Mouse (Mus musculus): Measurements from ENCODE around the gene Rae1. TPM values are rescaled to one million over a fixed set of nuclear protein-coding genes. Genes with fewer than 3 reads are reported as not detected.

Rae1 gene
- polyA plus RNA-seq, 1 experiment from 2014 or later, result 95.8 TPM

GRCm38 (mm10) chr2:172966480-172966879 is 33.4 kb upstream of the Rae1 start:
- no peak overlapping the region for H3K9ac ChIP-seq (ENCODE audit: low read length)
- no peak overlapping the region for H3K4me3 ChIP-seq (ENCODE audit: low read length)
- no peaks in the 10 kb centered on the region for H3K4me1 ChIP-seq (ENCODE audit: control insufficient read depth, insufficient read depth, low read length)
- H3K27ac ChIP-seq (ENCODE audit: low read length), result no peak overlapping the region
- no peak overlapping the region for H3K4me2 ChIP-seq (ENCODE audit: low read depth, low read length)
- WGBS, result 74% methylated on average over 5 of the region's 5 CpGs
- no peaks in the 10 kb centered on the region for H3K36me3 ChIP-seq (ENCODE audit: control insufficient read depth, insufficient read depth)
- no peaks in the 10 kb centered on the region for H3K27me3 ChIP-seq (ENCODE audit: control insufficient read depth, insufficient read depth, low read length)
- H3K9me3 ChIP-seq (replicated peaks; ENCODE audit: control insufficient read depth, low read length), result no peaks in the 10 kb centered on the region
- no peak for ATAC-seq (replicated peaks; ENCODE audit: extremely low read depth, insufficient read depth, low FRiP score)

GRCm38 (mm10) chr2:172971865-172972264 is 28.1 kb upstream of the Rae1 start:
- Histone ChIP-seq H3K9ac (ENCODE audit: low read length) (no peak overlapping the region), H3K4me1 (ENCODE audit: control insufficient read depth, insufficient read depth, low read length) (peaks cover 4% of the 10 kb centered on the region), H3K4me3 (ENCODE audit: low read length) (no peak overlapping the region), H3K4me2 (ENCODE audit: low read depth, low read length) (no peak overlapping the region), H3K36me3 (ENCODE audit: control insufficient read depth, insufficient read depth) (no peaks in the 10 kb centered on the region), H3K27me3 (ENCODE audit: control insufficient read depth, insufficient read depth, low read length) (0 out of 2 replicates have a peak, but pooled peaks cover 2% of the 10 kb centered on the region), H3K9me3 (replicated peaks; ENCODE audit: control insufficient read depth, low read length) (no peaks in the 10 kb centered on the region), H3K27ac (ENCODE audit: low read length) (no peak overlapping the region)
- ATAC-seq (replicated peaks; ENCODE audit: extremely low read depth, insufficient read depth, low FRiP score), result no peak
- WGBS, result 85% methylated on average over 2 of the region's 2 CpGs

- no peak overlapping the region for H3K4me2 ChIP-seq (ENCODE audit: low read depth, low read length)
- H3K27me3 ChIP-seq (ENCODE audit: control insufficient read depth, insufficient read depth, low read length), result 0 out of 2 replicates have a peak, but pooled peaks cover 2% of the 10 kb centered on the region
- peaks cover 15% of the 10 kb centered on the region for H3K4me1 ChIP-seq (ENCODE audit: control insufficient read depth, insufficient read depth, low read length)
- no peak overlapping the region for H3K9ac ChIP-seq (ENCODE audit: low read length)
- H3K27ac ChIP-seq (ENCODE audit: low read length), result no peak overlapping the region
- no peak overlapping the region for H3K4me3 ChIP-seq (ENCODE audit: low read length)
- no peaks in the 10 kb centered on the region for H3K36me3 ChIP-seq (ENCODE audit: control insufficient read depth, insufficient read depth)
- WGBS, result 23% methylated on average over 7 of the region's 7 CpGs
- no peaks in the 10 kb centered on the region for H3K9me3 ChIP-seq (replicated peaks; ENCODE audit: control insufficient read depth, low read length)
- ATAC-seq (replicated peaks; ENCODE audit: extremely low read depth, insufficient read depth, low FRiP score), result no peak
Observed at GRCm38 (mm10) chr2:172973806-172974565, 25.9 kb upstream of the Rae1 start.

- 58% methylated on average over 7 of the region's 7 CpGs for WGBS
- ATAC-seq (replicated peaks; ENCODE audit: extremely low read depth, insufficient read depth, low FRiP score), result no peak
- H3K27ac ChIP-seq (ENCODE audit: low read length), result no peak overlapping the region
- no peaks in the 10 kb centered on the region for H3K36me3 ChIP-seq (ENCODE audit: control insufficient read depth, insufficient read depth)
- 0 out of 2 replicates have a peak, but pooled peaks cover 2% of the 10 kb centered on the region for H3K27me3 ChIP-seq (ENCODE audit: control insufficient read depth, insufficient read depth, low read length)
- H3K4me2 ChIP-seq (ENCODE audit: low read depth, low read length), result no peak overlapping the region
- peaks cover 15% of the 10 kb centered on the region for H3K4me1 ChIP-seq (ENCODE audit: control insufficient read depth, insufficient read depth, low read length)
- H3K9ac ChIP-seq (ENCODE audit: low read length), result no peak overlapping the region
- no peaks in the 10 kb centered on the region for H3K9me3 ChIP-seq (replicated peaks; ENCODE audit: control insufficient read depth, low read length)
- H3K4me3 ChIP-seq (ENCODE audit: low read length), result no peak overlapping the region
Observed at GRCm38 (mm10) chr2:172974701-172975100, 25.2 kb upstream of the Rae1 start.

GRCm38 (mm10) chr2:172975159-172975558 is 24.8 kb upstream of the Rae1 start:
- no peak overlapping the region for H3K4me3 ChIP-seq (ENCODE audit: low read length)
- 0 out of 2 replicates have a peak, but pooled peaks cover 2% of the 10 kb centered on the region for H3K27me3 ChIP-seq (ENCODE audit: control insufficient read depth, insufficient read depth, low read length)
- peaks cover 15% of the 10 kb centered on the region for H3K4me1 ChIP-seq (ENCODE audit: control insufficient read depth, insufficient read depth, low read length)
- no peak overlapping the region for H3K9ac ChIP-seq (ENCODE audit: low read length)
- H3K9me3 ChIP-seq (replicated peaks; ENCODE audit: control insufficient read depth, low read length), result no peaks in the 10 kb centered on the region
- no peak overlapping the region for H3K27ac ChIP-seq (ENCODE audit: low read length)
- no peak overlapping the region for H3K4me2 ChIP-seq (ENCODE audit: low read depth, low read length)
- H3K36me3 ChIP-seq (ENCODE audit: control insufficient read depth, insufficient read depth), result no peaks in the 10 kb centered on the region
- no peak for ATAC-seq (replicated peaks; ENCODE audit: extremely low read depth, insufficient read depth, low FRiP score)
- 60% methylated on average over 6 of the region's 6 CpGs for WGBS

- peak overlapping the region; percentile 49 for H3K4me2 ChIP-seq (ENCODE audit: low read depth, low read length)
- no peak overlapping the region; the same call in 1 of the 2 replicates for H3K9ac ChIP-seq (ENCODE audit: low read length)
- WGBS, result 39% methylated on average over 7 of the region's 7 CpGs
- 0 out of 2 replicates have a peak, but pooled peaks cover 2% of the 10 kb centered on the region for H3K27me3 ChIP-seq (ENCODE audit: control insufficient read depth, insufficient read depth, low read length)
- no peak; the same call in 1 of the 2 replicates for ATAC-seq (replicated peaks; ENCODE audit: extremely low read depth, insufficient read depth, low FRiP score)
- H3K4me3 ChIP-seq (ENCODE audit: low read length), result peak overlapping the region; percentile 29; the same call in 1 of the 2 replicates
- H3K36me3 ChIP-seq (ENCODE audit: control insufficient read depth, insufficient read depth), result no peaks in the 10 kb centered on the region
- peaks cover 15% of the 10 kb centered on the region for H3K4me1 ChIP-seq (ENCODE audit: control insufficient read depth, insufficient read depth, low read length)
- H3K9me3 ChIP-seq (replicated peaks; ENCODE audit: control insufficient read depth, low read length), result no peaks in the 10 kb centered on the region
- H3K27ac ChIP-seq (ENCODE audit: low read length), result peak overlapping the region; percentile 61
Observed at GRCm38 (mm10) chr2:172976661-172977238, 23.2 kb upstream of the Rae1 start.

- H3K9ac ChIP-seq (ENCODE audit: low read length), result peak within 1 kb of the TSS; percentile 8; the same call in 1 of the 2 replicates
- ATAC-seq (replicated peaks; ENCODE audit: extremely low read depth, insufficient read depth, low FRiP score), result peak; percentile 70
- no peaks in the 10 kb centered on the region for H3K9me3 ChIP-seq (replicated peaks; ENCODE audit: control insufficient read depth, low read length)
- 27% methylated on average over 14 of the region's 14 CpGs for WGBS
- H3K4me3 ChIP-seq (ENCODE audit: low read length), result peak within 1 kb of the TSS; percentile 29
- peak within 1 kb of the TSS; percentile 49 for H3K4me2 ChIP-seq (ENCODE audit: low read depth, low read length)
- 0 out of 2 replicates have a peak, but pooled peaks cover 2% of the 10 kb centered on the region for H3K27me3 ChIP-seq (ENCODE audit: control insufficient read depth, insufficient read depth, low read length)
- no peaks in the 10 kb centered on the region for H3K36me3 ChIP-seq (ENCODE audit: control insufficient read depth, insufficient read depth)
- H3K27ac ChIP-seq (ENCODE audit: low read length), result peak within 1 kb of the TSS; percentile 71
- H3K4me1 ChIP-seq (ENCODE audit: control insufficient read depth, insufficient read depth, low read length), result peaks cover 15% of the 10 kb centered on the region
Observed at GRCm38 (mm10) chr2:172977409-172978130, 22.3 kb upstream of the Rae1 start, which contains the start of gene Spo11. TSS of gene Spo11 (plus strand) at chr2:172977700.

- no peaks in the 10 kb centered on the region for H3K9me3 ChIP-seq (replicated peaks; ENCODE audit: control insufficient read depth, low read length)
- H3K4me3 ChIP-seq (ENCODE audit: low read length), result peak overlapping the region; percentile 29; the same call in 1 of the 2 replicates
- peak overlapping the region; percentile 71 for H3K27ac ChIP-seq (ENCODE audit: low read length)
- 0 out of 2 replicates have a peak, but pooled peaks cover 2% of the 10 kb centered on the region for H3K27me3 ChIP-seq (ENCODE audit: control insufficient read depth, insufficient read depth, low read length)
- H3K4me2 ChIP-seq (ENCODE audit: low read depth, low read length), result peak overlapping the region; percentile 49
- no peaks in the 10 kb centered on the region for H3K36me3 ChIP-seq (ENCODE audit: control insufficient read depth, insufficient read depth)
- ATAC-seq (replicated peaks; ENCODE audit: extremely low read depth, insufficient read depth, low FRiP score), result no peak
- WGBS, result 44% methylated on average over 4 of the region's 4 CpGs
- peaks cover 18% of the 10 kb centered on the region for H3K4me1 ChIP-seq (ENCODE audit: control insufficient read depth, insufficient read depth, low read length)
- H3K9ac ChIP-seq (ENCODE audit: low read length), result no peak overlapping the region
Observed at GRCm38 (mm10) chr2:172978131-172978633, 21.7 kb upstream of the Rae1 start.
